Mouse (Mus musculus) hematopoietic multipotent progenitor cell, adult 10-12 weeks (in vitro differentiated cells): ENCODE measurements around the gene Pjvk. TPM values are rescaled to one million over a fixed set of nuclear protein-coding genes. Genes with fewer than 3 reads are reported as not detected.

Experiments
- polyA plus RNA-seq: library from polyadenylated mRNA; stranded (reverse); fragments of >175 nt; gene quantifications from 2 replicates; pipeline ENCODE4 v1.2.3, GENCODE M21; 2012; ENCODE audit warnings: low replicate concordance

Pjvk gene
- not detected in 2 replicates for polyA plus RNA-seq

GRCm38 (mm10) chr2:76647883-76648570 is at the start of gene Pjvk, which contains the start of gene Prkra:
Gene Pjvk (plus strand): TSS chr2:76648476.
Gene Prkra (minus strand): TSS chr2:76648015.

DNA sequence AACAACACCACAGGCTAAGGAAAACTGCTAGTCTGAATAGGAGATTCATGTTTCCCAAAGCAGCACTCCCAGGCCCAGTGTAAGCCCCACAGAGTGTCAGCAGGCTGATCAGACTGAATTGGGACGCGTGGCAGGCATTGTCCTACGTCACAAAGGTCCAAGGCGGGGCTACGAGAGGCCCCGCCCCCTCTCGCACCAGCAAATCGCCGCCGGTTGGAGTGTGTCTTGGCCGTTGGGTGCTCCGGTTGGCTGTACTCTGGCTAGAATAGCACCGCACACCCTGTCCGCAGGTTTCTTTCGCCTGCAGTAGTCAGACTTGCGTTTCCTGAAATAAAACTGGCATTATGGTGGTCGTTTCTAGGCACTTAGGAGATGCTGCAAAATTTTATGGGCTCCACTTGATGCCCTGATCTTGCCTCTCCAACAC is 24.7 kb downstream of the Pjvk start, which contains the start of gene Fkbp7:
Fkbp7 (minus strand) TSS at position 151 of the 427 bp plus-strand sequence.

GRCm38 (mm10) chr2:76674725-76675427 is 26.6 kb downstream of the Pjvk start, which contains the start of gene Plekha3:
Gene Plekha3 (plus strand): TSS chr2:76675281.

Other genes with a start within 250 kb of the Pjvk start
- gene Osbpl6, start 242.0 kb upstream of the Pjvk start, polyA plus RNA-seq, result 5.7 and 12.7 TPM in 2 replicates
- gene Prkra, start 461 bp upstream of the Pjvk start, polyA plus RNA-seq, result 4.5 and 7.3 TPM in 2 replicates
- 0.34 TPM in 1 of 2 replicates, not detected in the other for gene Fkbp7, start 24.6 kb downstream of the Pjvk start, polyA plus RNA-seq
- gene Plekha3, start 26.8 kb downstream of the Pjvk start, polyA plus RNA-seq, result 4.1 and 8.0 TPM in 2 replicates